Mouse (Mus musculus) layer of hippocampus, adult 9-10 months (tissue): ENCODE measurements around the gene Entpd6.

ENCODE experiments used
- DNase-seq: peaks from one replicate; pipeline ENCODE4 v3.0.0; 2022; ENCODE audit warnings: low spot score

The Entpd6 gene

GRCm38 (mm10) chr2:150787234-150787771 lies 38.5 kb downstream of the Entpd6 start:
- DNase-seq = no peak

GRCm38 (mm10) chr2:150788768-150789550 lies 40.1 kb downstream of the Entpd6 start:
- DNase-seq = peak; percentile 67

- DNase-seq = no peak
Measured at GRCm38 (mm10) chr2:150793320-150793719, 44.5 kb downstream of the Entpd6 start.

GRCm38 (mm10) chr2:150798084-150798483 lies 49.2 kb downstream of the Entpd6 start:
- DNase-seq = no peak

GRCm38 (mm10) chr2:150800616-150801015 lies 51.8 kb downstream of the Entpd6 start:
- DNase-seq = no peak

GRCm38 (mm10) chr2:150803035-150803434 lies 54.2 kb downstream of the Entpd6 start:
- no peak for DNase-seq

- no peak for DNase-seq
Measured at GRCm38 (mm10) chr2:150808381-150808780, 59.5 kb downstream of the Entpd6 start.

GRCm38 (mm10) chr2:150808812-150809211 lies 60.0 kb downstream of the Entpd6 start:
- no peak for DNase-seq

GRCm38 (mm10) chr2:150810603-150811002 lies 61.8 kb downstream of the Entpd6 start:
- no peak for DNase-seq

GRCm38 (mm10) chr2:150812816-150813215 lies 64.0 kb downstream of the Entpd6 start:
- DNase-seq = no peak

- DNase-seq = no peak
Measured at GRCm38 (mm10) chr2:150816676-150817402, 68.0 kb downstream of the Entpd6 start.

GRCm38 (mm10) chr2:150818742-150819141 lies 69.9 kb downstream of the Entpd6 start:
- DNase-seq = no peak

- DNase-seq = no peak
Measured at GRCm38 (mm10) chr2:150820720-150821119, 71.9 kb downstream of the Entpd6 start.
